Mouse (Mus musculus) embryonic facial prominence, embryonic 11.5 days (tissue): Measurements from ENCODE around the gene Fryl. TPM values are rescaled to one million over a fixed set of nuclear protein-coding genes. Genes with fewer than 3 reads are reported as not detected.

Source experiments
- ATAC-seq: fragments of 200-750 bp; cut with Nextera tagmentation; replicated peaks from 2 replicates; pipeline ENCODE4 v1.8.0; 2017; ENCODE audit warnings: low read depth; ENCODE audit not compliant: insufficient number of reproducible peaks, low FRiP score, low TSS enrichment
- DNase-seq: peaks from one replicate; pipeline ENCODE4 v3.0.0-alpha.2; 2015; ENCODE audit warnings: low spot score
- H3K27ac ChIP-seq: fragments of 300-500 bp; sonication (generic); replicated peaks from 2 replicates; pipeline ENCODE4 v1.5.1; 2014; ENCODE audit warnings: mild to moderate bottlenecking, low read depth, low read length, control low read depth
- H3K27me3 ChIP-seq: fragments of 300-500 bp; sonication (generic); 2 replicates; pipeline ENCODE4 v1.6.1; 2014; ENCODE audit warnings: mild to moderate bottlenecking, low read length, moderate library complexity, mixed read lengths; ENCODE audit not compliant: control insufficient read depth, insufficient read depth
- H3K36me3 ChIP-seq: fragments of 300-500 bp; sonication (generic); replicated peaks from 2 replicates; pipeline ENCODE4 v1.6.1; 2014; ENCODE audit warnings: low read depth, mild to moderate bottlenecking, low read length, moderate library complexity, mixed read lengths; ENCODE audit not compliant: control insufficient read depth, insufficient read depth
- H3K4me1 ChIP-seq: fragments of 300-500 bp; sonication (generic); 2 replicates; pipeline ENCODE4 v1.6.1; 2014; ENCODE audit warnings: low read length, mixed read lengths; ENCODE audit not compliant: control insufficient read depth, insufficient read depth
- H3K4me2 ChIP-seq: fragments of 300-500 bp; sonication (generic); 2 replicates; pipeline ENCODE4 v1.6.1; 2014; ENCODE audit warnings: low read depth, mild to moderate bottlenecking, control low read depth, low read length, moderate library complexity
- H3K4me3 ChIP-seq: fragments of 300-500 bp; sonication (generic); 2 replicates; pipeline ENCODE4 v1.5.1; 2014; ENCODE audit warnings: low read depth, low read length, control low read depth
- H3K9ac ChIP-seq: fragments of 300-500 bp; sonication (generic); replicated peaks from 2 replicates; pipeline ENCODE4 v1.6.1; 2014; ENCODE audit warnings: mild to moderate bottlenecking, control low read depth, low read length
- H3K9me3 ChIP-seq: fragments of 300-500 bp; sonication (generic); replicated peaks from 2 replicates; pipeline ENCODE4 v1.6.1; 2016; ENCODE audit warnings: mild to moderate bottlenecking, low read length, inconsistent platforms, mixed read lengths; ENCODE audit not compliant: control insufficient read depth
- WGBS: fragments of 180-500 bp; shearing (Covaris S2); extraction: QIAGEN DNeasy Blood & Tissue Kit; methylation state at CpG from one replicate; pipeline ENCODE4 v1.1.7; 2014; 5-methylcytosine and 5-hydroxymethylcytosine counted together
- polyA plus RNA-seq: library from polyadenylated mRNA; unstranded; fragments of >200 nt; fragmentation: Nextera tagmentation; extraction: Ambion mirVana; gene quantifications from 2 replicates; pipeline ENCODE4 v1.2.1, GENCODE M21; 2014

Fryl gene
- polyA plus RNA-seq, 1 experiment from 2014 or later = 25.7 TPM

- 92% methylated on average over 9 of the region's 9 CpGs for WGBS
- no peaks in the 10 kb centered on the region for H3K9me3 ChIP-seq
- no peaks in the 10 kb centered on the region; the same call in 1 of the 2 replicates for H3K36me3 ChIP-seq
- no peaks in the 10 kb centered on the region for H3K27me3 ChIP-seq
- DNase-seq = no peak
- no peak for ATAC-seq
- H3K4me1 ChIP-seq = no peaks in the 10 kb centered on the region
- no peak overlapping the region for H3K4me2 ChIP-seq
- H3K4me3 ChIP-seq = no peak overlapping the region
- H3K27ac ChIP-seq = no peak overlapping the region
- no peak overlapping the region for H3K9ac ChIP-seq
Measured at GRCm38 (mm10) chr5:73216014-73216413, 40.4 kb downstream of the Fryl start.

DNA sequence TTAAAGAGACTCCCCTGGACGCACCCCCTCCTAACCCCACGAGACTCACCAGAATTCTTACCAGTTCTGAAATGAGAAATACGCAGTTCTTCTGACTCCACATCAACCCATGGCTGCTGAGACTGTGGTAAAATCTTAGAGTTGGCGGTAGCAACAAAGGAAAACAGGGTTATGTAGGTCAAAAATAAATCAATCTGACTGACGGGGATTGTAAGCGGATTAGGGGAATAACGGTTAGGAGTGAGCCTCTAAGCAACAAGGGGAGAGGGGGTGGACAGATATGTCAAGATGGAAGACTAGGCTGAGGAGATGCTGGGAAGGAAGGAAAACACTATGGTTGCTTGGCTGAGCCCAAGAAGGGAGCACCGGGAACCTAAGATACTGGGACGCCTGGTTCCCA is 44.0 kb downstream of the Fryl start:
- Histone ChIP-seq H3K4me2 (no peak overlapping the region), H3K9me3 (no peaks in the 10 kb centered on the region), H3K9ac (no peak overlapping the region), H3K36me3 (no peaks in the 10 kb centered on the region; the same call in 1 of the 2 replicates), H3K4me3 (no peak overlapping the region), H3K27me3 (no peaks in the 10 kb centered on the region), H3K27ac (no peak overlapping the region), H3K4me1 (no peaks in the 10 kb centered on the region)
- DNase-seq (no peak), ATAC-seq (no peak)
- WGBS = 89% methylated on average over 9 of the region's 9 CpGs

DNA sequence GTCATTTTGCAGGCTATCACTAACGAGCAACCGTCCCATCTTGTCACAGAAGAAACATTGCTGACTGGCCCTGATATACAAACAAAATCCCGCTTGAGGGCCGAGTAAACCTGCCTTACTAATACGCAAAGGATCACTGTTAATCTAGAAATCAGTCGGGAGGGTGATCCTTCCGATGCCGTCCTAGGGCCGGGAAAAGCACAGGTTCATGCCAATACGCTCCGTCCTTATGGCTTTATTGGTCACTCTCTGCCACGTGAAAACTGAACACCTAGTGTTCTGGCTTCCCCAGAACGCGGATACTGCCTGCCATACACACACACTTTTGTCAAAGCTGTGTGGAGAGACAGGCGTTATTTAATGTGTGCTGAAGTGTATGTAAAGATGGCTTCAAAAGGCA is 44.5 kb downstream of the Fryl start:
- no peak for DNase-seq
- H3K4me2 ChIP-seq = no peak overlapping the region
- no peak overlapping the region for H3K27ac ChIP-seq
- no peak overlapping the region for H3K9ac ChIP-seq
- 95% methylated on average over 15 of the region's 15 CpGs for WGBS
- no peak for ATAC-seq
- H3K4me3 ChIP-seq = no peak overlapping the region
- no peaks in the 10 kb centered on the region for H3K27me3 ChIP-seq
- H3K4me1 ChIP-seq = no peaks in the 10 kb centered on the region
- no peaks in the 10 kb centered on the region; the same call in 1 of the 2 replicates for H3K36me3 ChIP-seq
- H3K9me3 ChIP-seq = no peaks in the 10 kb centered on the region

GRCm38 (mm10) chr5:73210971-73211315 is 45.5 kb downstream of the Fryl start:
- no peaks in the 10 kb centered on the region for H3K9me3 ChIP-seq
- no peaks in the 10 kb centered on the region for H3K4me1 ChIP-seq
- no peak overlapping the region for H3K9ac ChIP-seq
- no peak overlapping the region for H3K4me2 ChIP-seq
- no peaks in the 10 kb centered on the region for H3K27me3 ChIP-seq
- no peak overlapping the region for H3K4me3 ChIP-seq
- 93% methylated on average over 6 of the region's 6 CpGs for WGBS
- no peak overlapping the region for H3K27ac ChIP-seq
- DNase-seq (no peak), ATAC-seq (no peak)
- no peaks in the 10 kb centered on the region; the same call in 1 of the 2 replicates for H3K36me3 ChIP-seq

DNA sequence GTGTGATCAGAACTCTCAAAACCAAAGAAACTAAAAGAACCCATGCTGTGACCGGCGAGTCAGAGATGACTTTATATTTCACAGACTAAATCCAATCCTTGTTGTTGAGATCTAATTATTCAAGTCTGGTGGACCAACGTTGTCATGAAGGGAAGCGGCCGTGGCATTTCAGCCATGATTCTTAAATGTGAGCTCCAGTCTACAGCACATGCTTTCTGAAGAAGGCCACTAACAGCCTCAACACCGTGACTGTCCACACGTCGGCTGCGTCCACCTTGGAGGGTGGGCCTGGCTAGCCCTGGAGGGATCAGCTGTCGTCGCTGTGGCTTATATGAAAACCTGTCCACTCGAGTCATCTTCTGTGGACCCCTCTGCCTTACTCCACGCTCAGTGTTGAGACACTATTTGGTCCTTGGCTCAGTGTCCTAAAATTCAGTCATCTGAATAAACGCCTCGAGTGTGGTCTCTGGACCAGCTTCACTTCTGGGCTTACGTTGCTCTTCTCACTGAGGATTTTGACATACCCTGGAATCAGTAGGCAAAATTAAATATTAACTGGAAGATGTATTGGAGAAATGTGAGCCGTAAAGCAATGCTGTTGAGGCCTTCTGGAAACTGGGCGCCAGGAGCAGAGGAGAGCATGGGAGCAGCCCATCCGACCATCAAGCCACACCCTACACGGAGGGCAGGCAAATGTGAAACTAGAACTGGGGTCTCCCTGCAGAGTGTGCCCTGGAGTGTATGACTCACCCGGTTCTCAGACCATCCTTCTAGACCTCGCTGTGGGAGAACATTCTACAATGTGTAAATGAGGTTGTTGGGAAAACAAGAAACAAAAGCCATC is 46.1 kb downstream of the Fryl start:
- DNase-seq (no peak), ATAC-seq (no peak; the same call in 1 of the 2 replicates)
- Histone ChIP-seq H3K9ac (no peak overlapping the region), H3K27ac (no peak overlapping the region), H3K36me3 (no peaks in the 10 kb centered on the region; the same call in 1 of the 2 replicates), H3K4me1 (no peaks in the 10 kb centered on the region), H3K27me3 (no peaks in the 10 kb centered on the region), H3K4me3 (no peak overlapping the region), H3K9me3 (no peaks in the 10 kb centered on the region), H3K4me2 (no peak overlapping the region)
- WGBS = 94% methylated on average over 22 of the region's 22 CpGs

GRCm38 (mm10) chr5:73209201-73210096 is 47.0 kb downstream of the Fryl start:
- H3K36me3 ChIP-seq = no peaks in the 10 kb centered on the region; the same call in 1 of the 2 replicates
- DNase-seq = no peak
- WGBS = 75% methylated on average over 20 of the region's 20 CpGs

GRCm38 (mm10) chr5:73208645-73209044 is 47.8 kb downstream of the Fryl start:
- DNase-seq (no peak), ATAC-seq (no peak)
- H3K9ac ChIP-seq = no peak overlapping the region
- H3K4me2 ChIP-seq = no peak overlapping the region
- H3K36me3 ChIP-seq = no peaks in the 10 kb centered on the region; the same call in 1 of the 2 replicates
- WGBS = 73% methylated on average over 6 of the region's 6 CpGs
- no peak overlapping the region for H3K4me3 ChIP-seq
- H3K27me3 ChIP-seq = no peaks in the 10 kb centered on the region
- H3K4me1 ChIP-seq = no peaks in the 10 kb centered on the region
- no peak overlapping the region for H3K27ac ChIP-seq
- H3K9me3 ChIP-seq = no peaks in the 10 kb centered on the region

More at GRCm38 (mm10) chr5:73209201-73210096, 47.0 kb downstream of the Fryl start:
- Histone ChIP-seq H3K4me1 (no peaks in the 10 kb centered on the region), H3K27me3 (no peaks in the 10 kb centered on the region), H3K9ac (no peak overlapping the region), H3K4me3 (no peak overlapping the region), H3K9me3 (no peaks in the 10 kb centered on the region), H3K27ac (no peak overlapping the region), H3K4me2 (no peak overlapping the region)
- ATAC-seq = no peak

GRCm38 (mm10) chr5:73206722-73207121 is 49.7 kb downstream of the Fryl start:
- H3K4me3 ChIP-seq = no peak overlapping the region
- no peaks in the 10 kb centered on the region for H3K4me1 ChIP-seq
- DNase-seq (no peak), ATAC-seq (no peak)
- H3K4me2 ChIP-seq = no peak overlapping the region
- H3K27ac ChIP-seq = no peak overlapping the region
- WGBS = 89% methylated on average over 9 of the region's 9 CpGs
- H3K27me3 ChIP-seq = no peaks in the 10 kb centered on the region
- no peak overlapping the region for H3K9ac ChIP-seq
- no peaks in the 10 kb centered on the region for H3K9me3 ChIP-seq
- no peaks in the 10 kb centered on the region; the same call in 1 of the 2 replicates for H3K36me3 ChIP-seq
